Mouse (Mus musculus): Measurements from ENCODE around the gene Pes1.
"Not testable (repeated sequence)": the region's sequence is repeated elsewhere in the genome, so short reads cannot be mapped to it uniquely, and the experiment has no call there.

DNA sequence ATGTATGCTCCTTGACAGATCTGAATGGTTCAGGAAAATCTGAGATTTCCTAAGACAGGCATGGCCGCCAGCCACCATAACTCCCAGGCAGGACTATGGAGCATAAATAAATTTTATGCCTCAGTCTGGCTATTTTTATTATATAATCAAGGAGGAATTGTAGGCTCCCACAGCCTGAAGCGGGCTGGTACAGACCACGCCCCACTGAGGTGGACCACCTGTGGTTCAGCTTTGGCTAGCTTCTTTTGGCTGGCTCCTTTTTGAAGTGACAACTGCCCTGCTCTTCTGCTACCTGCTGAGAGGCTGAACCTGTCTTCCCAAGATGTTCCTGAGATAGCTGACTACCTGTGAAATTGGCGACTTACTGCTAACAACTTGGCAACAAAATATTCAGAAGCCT is 8.4 kb upstream of the Pes1 start:
- TF ChIP-seq CTCF (IDR thresholded peaks at IDR 0.05; ENCODE audit: borderline replicate concordance, extremely low read depth, insufficient read depth, insufficient read length); POLR2A (IDR thresholded peaks at IDR 0.05; ENCODE audit: borderline replicate concordance, extremely low read depth, insufficient read depth, insufficient read length, poor library complexity, severe bottlenecking): not testable (repeated sequence)

Measured in brain, embryonic 14.5 days (tissue).